Mouse (Mus musculus) cerebellum, adult 11-12 months (tissue): ENCODE results near the gene Tmem104.

ENCODE experiments used
- DNase-seq: peaks from one replicate; pipeline ENCODE4 v3.0.0; 2022

Tmem104 gene

DNA sequence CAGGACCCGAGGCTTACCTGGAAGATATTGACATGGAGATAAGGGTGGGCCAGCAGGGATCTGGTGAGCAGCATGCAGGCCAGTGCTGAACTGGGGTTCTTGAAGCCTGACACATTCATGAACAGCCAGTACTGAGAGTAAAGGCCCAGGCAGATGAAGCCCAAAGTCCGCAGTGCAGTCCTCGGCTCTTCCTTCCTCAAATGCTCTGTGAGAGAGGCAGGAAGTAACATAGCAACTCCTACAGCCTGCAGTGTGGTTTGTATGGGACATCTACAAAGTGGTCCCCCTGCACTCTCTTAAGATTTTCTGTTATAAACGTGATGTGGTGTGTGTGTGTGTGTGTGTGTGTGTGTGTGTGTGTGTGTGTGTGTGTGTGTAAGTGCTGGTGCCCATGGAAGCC, 98.0 kb downstream of the Tmem104 start:
- no peak for DNase-seq

DNA sequence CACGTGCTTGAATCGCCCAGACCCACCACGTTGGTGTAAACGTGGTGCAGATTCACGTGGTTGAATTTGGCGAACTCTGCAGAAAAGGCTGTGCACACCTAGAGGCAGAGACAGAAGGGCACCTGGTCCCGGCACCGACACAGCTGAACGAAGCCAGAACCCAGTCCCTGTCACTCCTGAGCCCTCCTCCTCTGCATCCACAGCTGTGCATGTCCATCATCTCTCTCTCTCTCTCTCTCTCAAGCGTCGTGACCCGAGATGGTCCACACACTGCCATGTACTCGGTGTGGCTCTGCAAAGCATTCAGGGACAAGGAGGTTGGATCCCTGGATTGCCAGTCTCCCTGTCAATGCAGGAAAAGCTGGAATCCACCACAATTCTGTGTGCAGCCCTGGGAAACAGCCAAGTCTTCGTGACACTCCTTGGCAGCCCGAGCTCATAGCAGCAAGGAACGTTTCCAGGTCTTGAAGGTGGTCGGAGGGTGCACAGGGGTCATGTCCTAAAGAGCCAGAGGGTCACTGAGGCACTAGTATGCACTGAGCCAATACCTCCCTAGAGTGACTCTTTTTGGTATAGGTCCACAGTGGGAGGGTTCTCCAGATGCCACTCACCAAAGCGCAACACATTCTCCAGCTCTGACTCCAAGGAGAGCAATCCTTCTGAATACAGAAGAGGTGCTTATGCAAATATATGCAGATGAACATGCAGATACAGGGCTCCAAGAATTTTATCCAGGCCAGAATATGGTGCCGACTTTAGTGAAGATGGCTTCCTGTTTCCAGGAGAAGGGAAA, 99.1 kb downstream of the Tmem104 start:
- DNase-seq = peak; percentile 34

DNA sequence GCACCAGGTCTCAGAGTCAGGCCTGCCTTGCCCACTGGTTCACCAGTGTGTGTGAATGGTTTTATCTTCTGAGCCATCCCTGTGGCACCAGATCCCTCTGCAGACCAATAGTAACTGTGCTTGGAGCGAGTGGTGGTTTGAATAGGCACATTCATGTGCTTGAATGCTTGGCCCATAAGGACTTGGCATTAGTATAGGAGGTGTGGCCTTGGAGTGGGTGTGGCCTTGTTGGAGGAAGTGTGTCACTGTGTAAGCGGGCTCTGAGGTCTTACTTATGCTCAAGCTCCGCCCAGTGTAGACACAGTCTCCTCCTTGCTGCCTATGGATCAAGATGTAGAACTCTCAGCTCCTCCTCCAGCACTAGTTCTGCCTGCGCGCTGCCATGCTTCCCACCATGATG, 100.1 kb downstream of the Tmem104 start:
- DNase-seq = peak; percentile 48

DNA sequence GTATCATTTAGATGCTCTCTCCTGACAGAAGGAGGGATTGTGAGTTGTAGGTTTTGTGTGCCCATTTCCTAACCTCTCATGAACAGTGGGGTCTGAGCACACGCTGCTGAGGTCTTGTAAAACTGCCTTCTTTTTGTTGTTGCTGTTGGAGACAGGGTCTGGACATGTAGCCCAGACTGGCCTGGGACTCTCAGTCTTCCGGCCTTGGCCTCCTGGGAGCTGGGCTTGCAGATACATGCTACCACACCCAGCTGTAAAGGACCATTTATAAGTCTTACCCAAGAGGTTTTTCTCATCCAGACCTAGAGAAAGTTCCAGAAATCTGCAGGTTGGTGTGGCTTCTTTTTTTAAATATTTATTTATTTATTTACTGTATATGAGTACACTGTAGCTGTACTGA, 101.0 kb downstream of the Tmem104 start:
- no peak for DNase-seq

DNA sequence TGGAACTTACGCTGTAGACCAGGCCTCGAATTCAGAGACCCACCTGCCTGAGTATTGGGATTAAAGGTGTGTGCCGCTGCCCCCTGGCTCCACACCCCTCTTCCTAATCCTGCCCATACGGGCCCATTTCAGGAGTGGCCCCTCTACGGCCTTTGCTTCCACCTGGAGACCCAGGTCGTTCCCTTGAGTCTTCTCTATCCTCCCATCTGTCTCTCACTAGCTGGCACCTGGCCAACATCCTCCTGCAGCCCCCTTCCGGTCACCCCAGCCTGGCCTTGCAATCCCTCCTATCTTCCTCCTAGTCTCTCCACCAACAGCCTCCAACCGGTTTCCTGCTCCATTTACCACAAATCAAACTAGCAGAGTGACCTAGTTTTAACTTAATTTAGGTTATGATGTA, 102.6 kb downstream of the Tmem104 start:
- DNase-seq = peak; percentile 41

DNA sequence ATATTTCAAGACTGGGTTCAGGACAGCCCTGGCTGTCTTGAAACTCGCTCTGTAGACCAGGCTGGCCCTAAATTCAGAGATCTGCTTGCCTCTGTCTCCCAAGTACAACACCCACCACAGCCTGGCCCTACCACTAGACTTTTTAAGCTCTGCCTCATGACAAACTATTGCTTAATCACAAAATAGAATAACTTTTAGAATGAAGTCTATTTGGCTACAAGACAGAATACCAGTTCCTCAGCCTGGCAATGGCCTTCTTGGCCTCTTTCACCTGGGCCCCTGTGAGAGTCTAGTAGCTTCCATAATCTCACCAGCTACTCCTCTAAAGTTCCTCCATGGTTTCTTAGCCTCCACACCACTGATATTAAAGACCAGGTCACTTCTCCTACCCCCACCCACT, 103.0 kb downstream of the Tmem104 start:
- DNase-seq = no peak

DNA sequence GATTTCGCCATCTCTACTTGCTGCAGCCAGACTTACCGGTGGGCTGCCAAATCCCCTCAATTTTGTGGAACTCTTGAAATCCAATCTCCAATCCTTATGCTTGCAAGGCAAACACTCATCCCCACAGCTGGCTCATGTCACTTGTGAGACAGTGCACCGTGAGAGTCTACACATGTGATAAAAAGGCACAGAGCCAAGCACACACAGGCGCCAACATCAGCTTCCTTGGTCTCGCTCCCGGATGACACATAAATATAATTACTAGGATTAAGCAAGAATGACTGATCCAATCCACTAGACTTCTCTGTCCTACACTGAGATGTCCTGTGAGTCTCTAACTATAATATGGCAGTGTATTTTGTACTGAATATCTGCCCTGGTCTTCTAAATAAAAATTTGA, 103.6 kb downstream of the Tmem104 start:
- DNase-seq = no peak

DNA sequence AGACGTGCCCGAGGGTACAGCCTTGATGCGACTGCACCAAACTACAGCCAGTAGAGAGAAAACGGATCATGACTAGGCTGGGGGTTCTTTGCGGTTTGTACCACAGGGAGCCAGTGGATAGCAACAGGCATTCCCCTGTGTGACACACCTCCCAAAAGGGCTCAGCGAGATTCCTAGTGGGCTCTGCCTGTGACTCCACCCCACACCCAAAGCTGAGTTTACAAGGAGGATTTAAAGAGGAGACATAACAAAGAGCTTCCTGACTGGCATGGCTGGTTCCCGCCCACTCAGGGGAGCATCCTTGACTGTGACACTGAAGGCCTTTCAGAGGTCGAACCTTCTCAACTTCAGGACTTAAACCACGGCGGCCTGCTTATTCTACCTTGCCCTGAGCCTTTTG, 104.2 kb downstream of the Tmem104 start:
- DNase-seq = peak; percentile 26

DNA sequence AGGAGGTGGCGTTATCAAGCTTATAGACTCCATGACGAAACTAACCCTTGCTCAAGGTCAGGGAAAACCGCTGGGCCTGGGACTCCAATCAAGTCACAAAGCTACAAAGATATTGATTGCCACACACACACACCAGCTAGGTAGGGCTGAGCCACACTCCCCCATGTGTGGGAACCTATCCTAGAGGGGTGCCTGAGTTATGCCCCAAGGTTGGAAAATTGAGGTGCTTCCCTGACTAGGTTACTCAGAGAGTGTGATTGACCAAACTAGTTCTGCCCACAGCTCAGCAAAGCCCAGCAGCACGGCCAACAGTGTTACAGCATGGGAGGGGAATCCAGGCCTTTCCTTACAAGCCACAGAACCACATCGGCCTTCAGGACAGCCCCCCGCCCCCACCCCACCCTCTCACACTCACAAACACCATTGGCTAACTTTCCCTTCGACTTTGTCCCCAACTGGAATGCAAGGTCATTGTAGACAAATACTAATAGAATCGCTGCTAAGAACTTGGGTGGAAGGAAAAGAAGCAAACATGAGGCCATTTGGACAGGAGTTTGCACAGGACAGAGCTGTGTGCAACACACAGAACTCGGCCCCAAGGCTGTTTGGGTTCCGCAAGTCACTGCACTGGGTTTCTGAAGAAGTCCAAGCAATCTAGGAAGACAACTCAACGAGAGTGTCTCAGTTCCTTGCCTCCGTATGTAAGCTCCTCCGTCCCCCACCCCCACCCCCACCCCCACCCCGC, 105.5 kb downstream of the Tmem104 start:
- DNase-seq = no peak

DNA sequence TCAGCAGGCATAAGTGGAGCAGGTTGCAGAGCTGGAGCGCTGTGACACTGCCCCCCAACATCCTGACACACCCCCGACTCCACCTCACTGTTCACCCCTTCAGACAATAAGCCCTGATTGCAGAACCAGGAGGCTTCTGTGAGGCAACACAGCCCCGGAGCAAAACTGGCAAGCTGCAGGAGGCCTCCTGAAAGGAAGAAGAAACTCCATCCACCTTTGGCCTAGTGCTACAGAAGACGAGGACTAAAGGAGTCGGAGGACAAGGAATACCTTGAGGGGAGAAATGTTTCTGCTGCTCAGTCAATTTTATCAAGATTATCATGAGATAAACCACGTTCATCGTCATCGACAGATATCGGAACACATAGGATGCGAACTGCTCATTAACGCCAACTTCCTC, 108.7 kb downstream of the Tmem104 start:
- peak; percentile 32 for DNase-seq
